Mouse (Mus musculus): ENCODE results near the gene Nras. TPM values are rescaled to one million over a fixed set of nuclear protein-coding genes. Genes with fewer than 3 reads are reported as not detected.

The Nras gene
- polyA plus RNA-seq, 1 experiment from 2014 or later = 122 TPM

DNA sequence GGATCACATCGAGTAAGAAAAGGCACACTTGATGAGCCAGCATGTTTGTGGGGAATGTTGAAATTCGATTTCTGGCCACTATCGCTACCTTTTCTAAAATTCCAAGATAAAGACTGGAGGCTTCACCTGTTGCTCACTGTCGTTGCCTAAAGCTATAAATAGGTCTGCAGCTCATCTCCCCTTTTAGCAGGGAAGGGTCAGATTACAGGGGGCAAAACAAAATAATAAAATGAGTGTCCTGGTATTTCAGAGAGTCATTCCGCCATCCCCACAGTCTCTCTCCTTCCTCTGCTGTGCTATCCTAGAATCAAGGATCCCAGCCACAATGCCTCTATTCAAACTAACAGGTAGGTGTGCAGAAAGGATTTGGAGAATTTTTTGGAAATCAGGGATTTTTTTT is 15.7 kb downstream of the Nras start, which contains the start of gene Ampd1:
Gene Ampd1, plus strand, starts transcription at position 244 of the 400 bp plus-strand sequence.
- H3K9me3 ChIP-seq = no peaks in the 10 kb centered on the region
- H3K36me3 ChIP-seq = peaks cover 7% of the 10 kb centered on the region
- DNase-seq (ENCODE audit: low spot score) = peak; percentile 50
- no peak within 1 kb of the TSS for H3K4me3 ChIP-seq
- H3K27ac ChIP-seq = no peak within 1 kb of the TSS
- H3K4me1 ChIP-seq = peaks cover 7% of the 10 kb centered on the region; the same call in 1 of the 2 replicates
- WGBS = 61% methylated on average over 5 of the region's 5 CpGs
- H3K27me3 ChIP-seq (ENCODE audit: insufficient read depth, poor library complexity, severe bottlenecking) = no peaks in the 10 kb centered on the region

DNA sequence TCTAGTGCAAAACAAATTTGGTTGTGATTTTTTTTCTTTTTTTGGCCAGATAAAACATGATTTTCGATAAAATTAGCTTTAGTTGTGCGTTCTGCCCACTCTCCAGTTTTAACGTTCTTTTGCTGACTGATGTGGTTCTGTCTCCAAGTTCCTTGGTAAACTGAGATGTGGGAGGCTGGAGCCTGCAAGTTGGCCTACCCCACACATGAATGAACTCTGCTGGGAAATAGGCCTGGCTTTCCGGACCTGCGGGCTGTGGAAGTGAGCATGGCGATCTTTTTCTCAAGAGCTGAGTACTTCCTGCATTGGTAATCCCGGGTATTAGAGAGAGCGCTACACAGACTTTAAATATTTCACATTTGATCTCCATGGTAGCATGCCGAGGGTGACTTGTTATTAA is 17.8 kb downstream of the Nras start:
- no peak for DNase-seq (ENCODE audit: low spot score)
- Histone ChIP-seq H3K36me3 (no peaks in the 10 kb centered on the region), H3K27me3 (ENCODE audit: insufficient read depth, poor library complexity, severe bottlenecking) (no peaks in the 10 kb centered on the region)

DNA sequence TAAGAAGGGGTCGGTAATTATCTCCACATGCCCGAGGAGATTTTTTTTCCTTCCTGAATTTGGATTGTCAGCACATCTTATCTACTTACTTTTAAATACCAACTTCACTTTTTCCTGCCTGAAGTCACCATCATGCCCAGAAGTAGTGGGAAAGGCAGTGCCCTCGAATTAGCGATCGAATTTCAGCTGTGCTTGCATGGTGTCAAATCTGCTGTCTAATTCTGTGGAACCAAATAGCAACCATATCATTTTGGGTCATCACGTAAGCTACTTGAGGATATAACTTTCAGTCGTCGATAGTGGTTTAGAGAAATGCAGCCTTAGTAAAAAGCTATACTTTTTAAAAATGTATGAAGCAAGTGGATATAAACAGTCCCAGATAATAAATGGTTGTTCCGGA is 18.4 kb downstream of the Nras start:
- DNase-seq (ENCODE audit: low spot score) = no peak
- no peaks in the 10 kb centered on the region for H3K27me3 ChIP-seq (ENCODE audit: insufficient read depth, poor library complexity, severe bottlenecking)
- H3K4me1 ChIP-seq = peaks cover 13% of the 10 kb centered on the region; the same call in 1 of the 2 replicates
- no peak overlapping the region for H3K4me3 ChIP-seq
- H3K9me3 ChIP-seq = no peaks in the 10 kb centered on the region
- H3K36me3 ChIP-seq = no peaks in the 10 kb centered on the region
- H3K27ac ChIP-seq = no peak overlapping the region
- WGBS = 86% methylated on average over 9 of the region's 9 CpGs

More for the DNA sequence above, 17.8 kb downstream of the Nras start:
- 88% methylated on average over 9 of the region's 9 CpGs for WGBS
- no peak overlapping the region for H3K27ac ChIP-seq
- H3K4me3 ChIP-seq = no peak overlapping the region
- no peaks in the 10 kb centered on the region for H3K9me3 ChIP-seq
- peaks cover 7% of the 10 kb centered on the region; the same call in 1 of the 2 replicates for H3K4me1 ChIP-seq

DNA sequence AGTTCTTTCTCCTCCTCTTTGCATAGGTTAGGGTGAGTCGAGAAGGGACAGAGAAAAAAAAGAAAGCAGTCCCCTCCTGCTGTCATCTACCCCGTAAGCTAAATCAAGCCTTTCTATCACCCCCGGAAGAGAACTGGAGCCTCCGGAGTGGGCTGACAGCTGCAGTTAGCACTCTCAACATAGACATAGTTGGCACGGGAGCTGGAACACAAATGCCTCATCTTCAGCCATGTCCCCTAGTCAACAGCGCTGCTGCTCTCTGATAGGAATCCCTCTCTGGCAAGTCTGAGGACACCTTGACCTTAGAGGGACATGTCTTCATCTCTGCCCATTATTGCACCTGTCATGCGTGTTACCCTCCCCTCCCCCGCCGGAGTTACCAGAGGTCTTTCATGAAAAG is 21.2 kb downstream of the Nras start:
- DNase-seq (ENCODE audit: low spot score) = no peak
- Histone ChIP-seq H3K36me3 (no peaks in the 10 kb centered on the region), H3K4me3 (no peak overlapping the region), H3K4me1 (peaks cover 18% of the 10 kb centered on the region), H3K27ac (no peak overlapping the region), H3K27me3 (ENCODE audit: insufficient read depth, poor library complexity, severe bottlenecking) (no peaks in the 10 kb centered on the region), H3K9me3 (no peaks in the 10 kb centered on the region)
- WGBS = 77% methylated on average over 8 of the region's 9 CpGs

DNA sequence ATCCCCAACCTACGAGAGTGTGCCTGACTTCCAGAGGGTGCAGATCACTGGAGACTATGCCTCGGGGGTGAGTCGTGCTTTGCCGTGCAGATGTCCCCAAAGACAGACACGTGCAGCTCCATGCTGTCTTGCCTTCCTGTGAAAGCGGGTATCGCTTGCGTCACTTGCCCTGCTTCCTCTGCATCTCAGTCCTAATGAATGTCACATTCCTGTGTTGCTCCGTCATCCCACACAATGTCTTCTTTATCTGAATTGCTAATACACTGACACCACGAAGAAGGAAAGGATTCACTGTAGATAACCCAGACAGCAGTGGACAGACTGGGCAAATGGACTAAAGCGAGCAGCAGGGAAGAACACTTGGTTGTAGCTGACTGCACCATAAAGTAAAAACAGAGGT is 23.0 kb downstream of the Nras start:
- no peaks in the 10 kb centered on the region for H3K9me3 ChIP-seq
- H3K4me3 ChIP-seq = no peak overlapping the region
- WGBS = 59% methylated on average over 11 of the region's 11 CpGs
- DNase-seq (ENCODE audit: low spot score) = peak; percentile 80
- H3K4me1 ChIP-seq = peaks cover 18% of the 10 kb centered on the region
- 0 out of 2 replicates have a peak overlapping the region, but pooled peaks have one; percentile 16 for H3K27ac ChIP-seq
- H3K36me3 ChIP-seq = no peaks in the 10 kb centered on the region
- no peaks in the 10 kb centered on the region for H3K27me3 ChIP-seq (ENCODE audit: insufficient read depth, poor library complexity, severe bottlenecking)

DNA sequence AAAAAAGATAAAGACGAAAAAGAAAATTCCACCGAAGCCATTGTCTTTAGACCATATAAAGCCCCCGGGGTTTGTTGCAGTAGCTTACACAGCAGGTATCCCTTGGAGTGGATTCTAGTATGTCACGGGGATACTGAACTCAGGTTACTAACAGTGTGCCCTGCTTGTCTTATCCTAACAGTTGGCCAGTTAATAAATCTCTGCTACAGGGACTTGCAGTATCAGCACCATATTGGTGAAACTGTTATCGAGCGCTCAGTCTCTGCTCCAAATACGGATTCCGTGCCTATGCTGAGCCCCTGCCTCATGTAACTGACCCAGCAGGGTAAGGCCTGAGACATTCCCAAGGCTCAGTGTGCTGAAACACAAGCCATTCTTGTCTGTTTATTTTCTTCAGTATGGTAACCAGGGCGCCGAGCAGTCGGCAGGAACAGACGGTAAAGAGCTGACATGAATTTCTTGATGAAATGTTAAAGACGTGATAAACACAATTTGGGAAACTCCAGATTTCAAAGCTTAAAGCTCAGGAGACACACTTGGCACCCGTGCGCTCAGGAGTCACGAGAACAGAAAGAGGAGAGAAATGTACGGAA is 23.9 kb downstream of the Nras start:
- Histone ChIP-seq H3K36me3 (no peaks in the 10 kb centered on the region), H3K27me3 (ENCODE audit: insufficient read depth, poor library complexity, severe bottlenecking) (no peaks in the 10 kb centered on the region), H3K9me3 (no peaks in the 10 kb centered on the region), H3K27ac (no peak overlapping the region), H3K4me3 (no peak overlapping the region), H3K4me1 (peaks cover 18% of the 10 kb centered on the region)
- DNase-seq (ENCODE audit: low spot score) = no peak
- WGBS = 80% methylated on average over 17 of the region's 17 CpGs

DNA sequence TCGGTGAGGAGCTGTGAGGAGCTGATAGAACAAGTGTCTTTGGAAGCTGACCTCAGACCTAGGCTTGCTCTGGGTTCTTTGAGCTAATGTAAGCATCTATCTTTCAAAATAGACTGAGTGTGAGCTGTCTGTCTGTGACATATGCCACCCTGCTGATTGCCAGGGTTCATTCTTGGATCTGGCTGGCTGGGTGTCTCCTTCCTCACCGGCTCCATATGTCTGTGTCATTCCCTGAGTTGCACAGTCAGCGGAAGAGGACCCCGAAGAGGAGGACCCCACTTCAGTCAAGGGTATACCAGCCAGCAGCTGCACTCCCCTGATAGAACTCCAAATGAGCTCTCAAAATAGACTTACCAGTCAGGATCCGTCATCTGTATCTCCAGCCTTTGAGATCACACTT is 24.7 kb downstream of the Nras start:
- Histone ChIP-seq H3K27me3 (ENCODE audit: insufficient read depth, poor library complexity, severe bottlenecking) (no peaks in the 10 kb centered on the region), H3K4me3 (no peak overlapping the region), H3K27ac (0 out of 2 replicates have a peak overlapping the region, but pooled peaks have one; percentile 25), H3K36me3 (no peaks in the 10 kb centered on the region), H3K4me1 (peaks cover 18% of the 10 kb centered on the region), H3K9me3 (no peaks in the 10 kb centered on the region)
- 54% methylated on average over 5 of the region's 5 CpGs for WGBS
- no peak for DNase-seq (ENCODE audit: low spot score)

DNA sequence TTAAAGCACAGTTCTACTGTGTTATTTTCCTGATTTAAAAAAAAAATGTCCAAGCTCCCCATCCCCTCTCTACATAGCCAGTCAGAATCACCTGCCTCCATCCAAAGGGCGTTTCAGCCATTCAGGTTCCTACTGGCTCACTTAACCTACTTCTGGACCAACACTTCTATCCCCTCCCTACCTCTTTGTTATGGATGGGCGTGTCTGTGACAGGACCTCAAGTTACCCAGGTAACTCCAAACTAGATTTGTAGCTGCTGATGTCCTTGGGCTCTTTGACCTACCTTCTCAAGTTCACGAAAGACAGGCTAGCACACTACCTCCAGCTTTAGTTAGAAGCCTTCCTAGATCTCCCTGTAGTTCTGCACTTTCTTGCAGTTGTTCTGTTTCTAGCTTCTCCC is 27.9 kb downstream of the Nras start:
- 77% methylated on average over 3 of the region's 3 CpGs for WGBS
- Histone ChIP-seq H3K27ac (no peak overlapping the region), H3K36me3 (no peaks in the 10 kb centered on the region), H3K4me1 (peaks cover 17% of the 10 kb centered on the region), H3K4me3 (no peak overlapping the region), H3K9me3 (no peaks in the 10 kb centered on the region), H3K27me3 (ENCODE audit: insufficient read depth, poor library complexity, severe bottlenecking) (no peaks in the 10 kb centered on the region)
- DNase-seq (ENCODE audit: low spot score) = no peak

DNA sequence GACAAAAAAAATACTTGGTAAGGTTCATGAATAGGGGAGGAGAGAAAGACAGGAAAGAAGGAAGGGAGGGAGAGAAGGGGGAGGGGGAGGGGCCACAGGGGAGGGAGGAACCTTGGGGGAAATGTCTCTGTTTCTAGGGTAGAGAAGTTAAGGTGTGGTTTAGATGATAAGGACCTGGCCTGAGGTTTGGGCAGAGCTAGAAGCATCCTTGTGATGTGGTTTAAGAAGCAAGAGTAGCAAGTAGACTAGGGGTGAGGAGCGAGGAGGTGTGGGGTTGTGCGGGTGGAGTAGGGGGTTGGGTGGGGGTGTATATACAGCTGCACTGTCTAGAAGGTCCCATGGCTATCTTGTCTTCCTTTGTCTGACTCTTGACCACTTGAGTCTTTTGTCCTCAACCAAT is 33.7 kb downstream of the Nras start:
- Histone ChIP-seq H3K36me3 (no peaks in the 10 kb centered on the region), H3K27ac (no peak overlapping the region), H3K27me3 (ENCODE audit: insufficient read depth, poor library complexity, severe bottlenecking) (no peaks in the 10 kb centered on the region), H3K4me3 (no peak overlapping the region), H3K9me3 (no peaks in the 10 kb centered on the region), H3K4me1 (peaks cover 5% of the 10 kb centered on the region; the same call in 1 of the 2 replicates)
- DNase-seq (ENCODE audit: low spot score) = no peak
- WGBS = 84% methylated on average over 2 of the region's 2 CpGs

DNA sequence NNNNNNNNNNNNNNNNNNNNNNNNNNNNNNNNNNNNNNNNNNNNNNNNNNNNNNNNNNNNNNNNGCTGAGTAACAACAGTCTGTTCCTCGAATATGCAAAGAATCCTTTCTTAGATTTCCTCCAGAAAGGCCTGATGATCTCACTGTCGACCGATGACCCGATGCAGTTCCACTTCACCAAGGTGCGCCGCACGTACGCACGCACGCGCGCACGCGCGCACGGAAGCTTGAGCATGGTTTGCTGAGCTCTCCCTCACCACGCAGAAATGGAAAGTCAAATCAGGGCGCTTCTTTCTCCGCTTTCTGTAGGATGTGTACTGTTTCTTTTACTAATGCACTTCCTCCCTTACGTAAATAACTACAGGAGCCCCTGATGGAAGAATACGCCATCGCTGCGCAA is 40.6 kb downstream of the Nras start:
- no peaks in the 10 kb centered on the region for H3K36me3 ChIP-seq
- no peak for DNase-seq (ENCODE audit: low spot score)
- WGBS = 62% methylated on average over 23 of the region's 23 CpGs
- H3K4me1 ChIP-seq = peaks cover 14% of the 10 kb centered on the region; the same call in 1 of the 2 replicates
- no peaks in the 10 kb centered on the region for H3K27me3 ChIP-seq (ENCODE audit: insufficient read depth, poor library complexity, severe bottlenecking)
- no peaks in the 10 kb centered on the region for H3K9me3 ChIP-seq
- no peak overlapping the region for H3K27ac ChIP-seq
- H3K4me3 ChIP-seq = no peak overlapping the region

DNA sequence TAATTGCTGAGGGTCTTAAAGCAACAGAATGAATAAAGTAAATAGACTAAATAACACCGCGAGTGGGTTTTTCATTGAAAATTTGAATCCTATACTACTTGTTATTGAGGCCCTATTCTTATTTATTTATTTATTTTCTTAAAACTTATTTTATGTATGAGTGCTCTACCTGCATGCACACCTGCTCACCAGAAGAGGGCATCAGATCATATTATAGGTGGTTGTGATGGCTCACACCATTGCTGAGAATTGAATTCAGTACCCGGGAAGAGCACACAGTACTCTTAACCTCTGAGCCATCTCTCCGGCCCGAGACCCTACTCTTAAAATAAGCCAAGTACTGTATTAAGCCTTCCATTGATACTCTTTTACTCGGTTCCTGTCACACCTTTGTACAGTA is 41.6 kb downstream of the Nras start:
- DNase-seq (ENCODE audit: low spot score) = no peak
- Histone ChIP-seq H3K27me3 (ENCODE audit: insufficient read depth, poor library complexity, severe bottlenecking) (0 out of 2 replicates have a peak, but pooled peaks cover 7% of the 10 kb centered on the region), H3K4me1 (peaks cover 10% of the 10 kb centered on the region; the same call in 1 of the 2 replicates), H3K27ac (no peak overlapping the region), H3K36me3 (no peaks in the 10 kb centered on the region), H3K9me3 (no peaks in the 10 kb centered on the region), H3K4me3 (no peak overlapping the region)
- WGBS = 74% methylated on average over 6 of the region's 6 CpGs

DNA sequence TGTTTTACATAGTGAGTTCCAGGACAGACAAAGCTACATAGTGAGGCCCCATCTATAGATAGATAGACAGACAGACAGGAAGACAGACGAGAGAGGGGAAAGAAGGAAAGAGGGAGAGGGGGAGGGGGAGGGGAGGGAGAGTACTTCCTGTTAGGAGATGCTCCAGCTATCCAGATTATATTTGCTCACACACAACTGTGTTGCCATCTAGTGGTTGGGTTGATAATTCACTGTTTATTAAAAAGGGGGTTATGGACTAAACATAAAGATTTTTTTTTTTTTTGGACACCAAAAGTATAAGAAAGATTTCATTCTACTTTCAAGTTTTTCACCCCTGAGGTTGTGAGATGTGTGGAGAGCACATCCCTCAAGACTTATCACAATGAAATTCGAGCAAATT is 42.6 kb downstream of the Nras start:
- H3K4me1 ChIP-seq = peaks cover 8% of the 10 kb centered on the region; the same call in 1 of the 2 replicates
- no peaks in the 10 kb centered on the region for H3K36me3 ChIP-seq
- no peaks in the 10 kb centered on the region for H3K9me3 ChIP-seq
- H3K27me3 ChIP-seq (ENCODE audit: insufficient read depth, poor library complexity, severe bottlenecking) = 0 out of 2 replicates have a peak, but pooled peaks cover 10% of the 10 kb centered on the region
- H3K4me3 ChIP-seq = no peak overlapping the region
- DNase-seq (ENCODE audit: low spot score) = no peak
- WGBS = 32% methylated on average over 2 of the region's 2 CpGs
- no peak overlapping the region for H3K27ac ChIP-seq

DNA sequence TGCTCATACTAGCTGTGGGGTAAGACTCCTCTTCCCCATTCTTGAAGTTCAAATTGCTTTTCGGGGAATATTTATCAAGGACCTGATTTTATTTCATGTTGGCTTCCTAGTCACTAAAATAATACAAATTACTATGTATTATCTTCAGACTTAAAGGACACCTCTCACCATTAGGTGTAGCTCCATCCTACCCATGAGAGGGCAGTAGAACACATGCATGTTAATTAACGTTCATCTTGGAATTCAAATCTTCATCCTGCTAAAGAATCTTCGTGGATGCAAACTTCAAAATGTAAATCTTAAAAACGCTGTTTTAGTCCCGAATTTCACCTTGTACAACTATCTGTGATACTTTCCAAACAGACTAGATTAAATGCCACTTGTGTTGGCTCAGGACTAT is 43.1 kb downstream of the Nras start:
- no peak for DNase-seq (ENCODE audit: low spot score)
- H3K4me1 ChIP-seq = peaks cover 8% of the 10 kb centered on the region; the same call in 1 of the 2 replicates
- H3K9me3 ChIP-seq = no peaks in the 10 kb centered on the region
- no peaks in the 10 kb centered on the region for H3K36me3 ChIP-seq
- no peak overlapping the region for H3K4me3 ChIP-seq
- 0 out of 2 replicates have a peak, but pooled peaks cover 10% of the 10 kb centered on the region for H3K27me3 ChIP-seq (ENCODE audit: insufficient read depth, poor library complexity, severe bottlenecking)
- no peak overlapping the region for H3K27ac ChIP-seq
- 60% methylated on average over 5 of the region's 5 CpGs for WGBS
